Mouse (Mus musculus) E14TG2a.4 (cell line): ENCODE measurements around the gene Ppp1r15b.

ENCODE experiments used
- H3K27me3 ChIP-seq: 2 replicates; pipeline ENCODE4 v1.6.1; 2014; ENCODE audit warnings: low read length, control low read depth; ENCODE audit not compliant: insufficient read depth
- H3K36me3 ChIP-seq: 2 replicates; pipeline ENCODE4 v1.6.1; 2014; ENCODE audit warnings: low read length, control low read depth; ENCODE audit not compliant: insufficient read depth
- H3K4me1 ChIP-seq: replicated peaks from 2 replicates; pipeline ENCODE4 v1.6.1; 2014; ENCODE audit warnings: low read depth, low read length, control low read depth
- H3K4me3 ChIP-seq: replicated peaks from 2 replicates; pipeline ENCODE4 v1.5.1; 2014; ENCODE audit warnings: mild to moderate bottlenecking, low read length
- H3K9me3 ChIP-seq: 2 replicates; pipeline ENCODE4 v1.6.1; 2014; ENCODE audit warnings: low read length, control low read depth
- CTCF ChIP-seq: conservative IDR thresholded peaks from 2 replicates; pipeline ENCODE4 v1.5.1; 2014; ENCODE audit warnings: low read length
- NANOG ChIP-seq: IDR thresholded peaks from 2 replicates; pipeline ENCODE4 v1.6.1; 2014; ENCODE audit warnings: borderline replicate concordance, low read length, mixed read lengths
- POU5F1 ChIP-seq: IDR thresholded peaks from 2 replicates; pipeline ENCODE4 v1.6.1; 2014; ENCODE audit warnings: low read length, borderline replicate concordance

Gene Ppp1r15b

GRCm38 (mm10) chr1:133118127-133118526, 12.8 kb upstream of the Ppp1r15b start:
- peaks cover 25% of the 10 kb centered on the region for H3K4me1 ChIP-seq
- H3K27me3 ChIP-seq, result no peaks in the 10 kb centered on the region
- peak overlapping the region; percentile 41; the same call in 1 of the 2 replicates for H3K4me3 ChIP-seq
- TF ChIP-seq NANOG, result no peak
- no peak for TF ChIP-seq CTCF
- TF ChIP-seq POU5F1, result no peak
- H3K9me3 ChIP-seq, result no peaks in the 10 kb centered on the region
- no peaks in the 10 kb centered on the region for H3K36me3 ChIP-seq

DNA sequence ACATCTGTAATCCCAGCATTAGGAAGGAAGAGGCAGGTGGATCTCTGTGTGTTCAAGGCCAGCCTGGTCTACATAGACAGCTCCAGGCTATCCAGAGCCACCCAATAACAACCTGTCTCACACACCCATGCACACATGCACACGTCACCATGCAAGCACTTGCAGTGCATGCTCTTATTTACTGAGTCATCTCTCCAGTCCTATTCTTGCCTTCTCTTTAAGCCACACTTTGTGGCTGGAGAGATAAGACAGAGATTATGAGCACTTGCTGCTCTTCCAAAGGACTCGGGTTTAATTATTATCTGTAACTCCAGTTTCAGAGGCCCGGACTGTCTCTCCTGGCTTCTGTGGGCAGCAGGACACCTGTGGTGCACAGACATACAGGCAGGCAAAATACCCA, 12.1 kb upstream of the Ppp1r15b start:
- TF ChIP-seq CTCF, result no peak
- TF ChIP-seq POU5F1, result no peak
- no peak for TF ChIP-seq NANOG

DNA sequence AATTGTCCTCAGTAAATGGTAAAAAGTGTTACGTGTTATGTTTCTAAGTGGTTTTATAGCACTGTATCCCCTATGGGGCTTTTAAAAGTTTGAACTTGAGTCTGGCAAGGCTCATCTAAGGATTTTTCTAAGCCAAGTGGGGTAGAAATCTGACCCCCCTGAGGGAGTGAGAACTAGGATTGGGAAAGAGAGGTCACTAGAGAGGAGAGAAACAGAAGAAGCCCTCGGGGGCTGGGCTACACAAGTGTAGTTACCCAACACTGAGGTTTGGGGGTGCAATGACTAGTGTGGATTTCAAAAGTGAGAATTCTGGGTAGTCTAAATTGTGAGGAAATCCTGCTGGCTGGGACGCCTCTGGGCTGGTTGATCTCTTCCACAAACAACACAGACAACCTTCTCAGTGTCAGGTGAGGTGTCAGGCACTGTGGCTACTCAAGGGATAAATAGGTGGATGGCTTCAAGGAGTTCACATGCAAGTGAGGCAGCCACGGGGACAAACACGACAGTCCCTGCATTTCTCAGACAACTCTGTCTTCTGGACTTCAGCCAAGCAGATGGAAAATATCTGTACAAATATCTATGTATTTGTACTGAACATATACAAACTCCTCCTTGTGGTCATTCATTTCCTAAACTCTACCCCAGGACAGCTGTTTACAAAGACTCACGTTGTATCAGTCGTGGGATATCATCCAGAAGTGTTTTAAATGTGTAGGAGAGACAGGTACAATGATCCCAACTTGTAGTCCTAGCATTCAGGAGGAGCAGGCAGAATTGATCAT, 10.8 kb upstream of the Ppp1r15b start:
- H3K27me3 ChIP-seq, result no peaks in the 10 kb centered on the region
- peaks cover 29% of the 10 kb centered on the region for H3K4me1 ChIP-seq
- TF ChIP-seq CTCF, result no peak
- no peak for TF ChIP-seq POU5F1
- no peak for TF ChIP-seq NANOG
- no peaks in the 10 kb centered on the region for H3K9me3 ChIP-seq
- H3K36me3 ChIP-seq, result no peaks in the 10 kb centered on the region
- H3K4me3 ChIP-seq, result no peak overlapping the region

More for the DNA sequence above, 12.1 kb upstream of the Ppp1r15b start:
- no peaks in the 10 kb centered on the region for H3K27me3 ChIP-seq
- no peaks in the 10 kb centered on the region for H3K36me3 ChIP-seq
- peaks cover 25% of the 10 kb centered on the region for H3K4me1 ChIP-seq
- H3K4me3 ChIP-seq, result no peak overlapping the region
- H3K9me3 ChIP-seq, result no peaks in the 10 kb centered on the region

GRCm38 (mm10) chr1:133121246-133121645, 9.7 kb upstream of the Ppp1r15b start:
- Histone ChIP-seq H3K4me3 (no peak overlapping the region), H3K27me3 (no peaks in the 10 kb centered on the region), H3K9me3 (no peaks in the 10 kb centered on the region), H3K36me3 (no peaks in the 10 kb centered on the region), H3K4me1 (peaks cover 36% of the 10 kb centered on the region)
- TF ChIP-seq CTCF (no peak), NANOG (no peak), POU5F1 (no peak)

GRCm38 (mm10) chr1:133124137-133124536, 6.8 kb upstream of the Ppp1r15b start:
- TF ChIP-seq POU5F1 (no peak), CTCF (no peak), NANOG (no peak)
- H3K36me3 ChIP-seq, result no peaks in the 10 kb centered on the region
- H3K9me3 ChIP-seq, result no peaks in the 10 kb centered on the region

GRCm38 (mm10) chr1:133125640-133126364, 5.1 kb upstream of the Ppp1r15b start:
- TF ChIP-seq NANOG, result peak; percentile 50; the same call in 1 of the 2 replicates
- no peak for TF ChIP-seq POU5F1
- peak; percentile 67 for TF ChIP-seq CTCF
- Histone ChIP-seq H3K4me1 (peaks cover 60% of the 10 kb centered on the region), H3K9me3 (no peaks in the 10 kb centered on the region), H3K4me3 (peak overlapping the region; percentile 11; the same call in 1 of the 2 replicates), H3K36me3 (no peaks in the 10 kb centered on the region), H3K27me3 (no peaks in the 10 kb centered on the region)

More at GRCm38 (mm10) chr1:133124137-133124536, 6.8 kb upstream of the Ppp1r15b start:
- no peak overlapping the region for H3K4me3 ChIP-seq
- H3K4me1 ChIP-seq, result peaks cover 57% of the 10 kb centered on the region
- H3K27me3 ChIP-seq, result no peaks in the 10 kb centered on the region

GRCm38 (mm10) chr1:133126365-133126740, 4.6 kb upstream of the Ppp1r15b start:
- TF ChIP-seq NANOG (no peak), CTCF (no peak), POU5F1 (no peak)
- H3K9me3 ChIP-seq, result no peaks in the 10 kb centered on the region
- H3K4me1 ChIP-seq, result peaks cover 55% of the 10 kb centered on the region
- H3K4me3 ChIP-seq, result peak overlapping the region; percentile 11; the same call in 1 of the 2 replicates
- no peaks in the 10 kb centered on the region for H3K27me3 ChIP-seq
- no peaks in the 10 kb centered on the region for H3K36me3 ChIP-seq

- no peak for TF ChIP-seq NANOG
- H3K9me3 ChIP-seq, result no peaks in the 10 kb centered on the region
- no peaks in the 10 kb centered on the region for H3K27me3 ChIP-seq
- H3K4me3 ChIP-seq, result no peak overlapping the region
- peaks cover 55% of the 10 kb centered on the region for H3K4me1 ChIP-seq
- H3K36me3 ChIP-seq, result peaks cover 6% of the 10 kb centered on the region
Measured at GRCm38 (mm10) chr1:133127328-133127727, 3.6 kb upstream of the Ppp1r15b start.
